Mouse (Mus musculus) adipose tissue, adult 10 weeks (tissue): ENCODE results near the gene Hist1h2af. TPM values are rescaled to one million over a fixed set of nuclear protein-coding genes. Genes with fewer than 3 reads are reported as not detected.

Experiments
- polyA plus RNA-seq: library from polyadenylated mRNA; stranded (reverse); fragments of 350-450 nt; fragmentation: Illumina TruSeq; extraction: RNeasy Lipid Tissue Mini Kit (QIAGEN cat#74804); gene quantifications from one replicate; pipeline ENCODE4 v1.2.3, GENCODE M21; 2014; ENCODE audit warnings: low read depth, low replicate concordance

The Hist1h2af gene
- polyA plus RNA-seq, 1 experiment from 2014 or later = not detected

Other genes starting within 250 kb of the Hist1h2af start
- gene Zfp322a, start 164.7 kb upstream of the Hist1h2af start, polyA plus RNA-seq = 13.4 TPM
- 5.0 TPM for gene Abt1, start 110.0 kb upstream of the Hist1h2af start, polyA plus RNA-seq
- gene Btn1a1, start 68.0 kb upstream of the Hist1h2af start, polyA plus RNA-seq = 0.19 TPM
- gene Btn2a2, start 45.0 kb upstream of the Hist1h2af start, polyA plus RNA-seq = not detected
- 24.5 TPM for gene Hist1h4h, start 2.9 kb upstream of the Hist1h2af start, polyA plus RNA-seq
- not detected for gene Hist1h3g, start 1.5 kb downstream of the Hist1h2af start, polyA plus RNA-seq
- 0.24 TPM for gene Hist1h2bh, start 9.5 kb downstream of the Hist1h2af start, polyA plus RNA-seq
- gene Hist1h3f, start 10.1 kb downstream of the Hist1h2af start, polyA plus RNA-seq = not detected
- gene Hist1h4f, start 17.7 kb downstream of the Hist1h2af start, polyA plus RNA-seq = not detected
- gene Hist1h1d, start 19.4 kb downstream of the Hist1h2af start, polyA plus RNA-seq = 0.16 TPM
- gene Hist1h3e, start 28.5 kb downstream of the Hist1h2af start, polyA plus RNA-seq = 0.67 TPM
- gene Hist1h2ae, start 37.3 kb downstream of the Hist1h2af start, polyA plus RNA-seq = not detected
- 3.0 TPM for gene Hist1h2bg, start 37.5 kb downstream of the Hist1h2af start, polyA plus RNA-seq
- not detected for gene Hist1h2bf, start 40.3 kb downstream of the Hist1h2af start, polyA plus RNA-seq
- not detected for gene Hist1h2ad, start 40.5 kb downstream of the Hist1h2af start, polyA plus RNA-seq
- 0.92 TPM for gene Hist1h3d, start 41.9 kb downstream of the Hist1h2af start, polyA plus RNA-seq
- 0.56 TPM for gene Hist1h4d, start 47.7 kb downstream of the Hist1h2af start, polyA plus RNA-seq
- gene Hist1h2be, start 87.2 kb downstream of the Hist1h2af start, polyA plus RNA-seq = 7.3 TPM
- 3.9 TPM for gene Hist1h1e, start 88.7 kb downstream of the Hist1h2af start, polyA plus RNA-seq
- 0.42 TPM for gene Hist1h2ac, start 150.0 kb downstream of the Hist1h2af start, polyA plus RNA-seq
- 128 TPM for gene Hist1h2bc, start 150.3 kb downstream of the Hist1h2af start, polyA plus RNA-seq
- not detected for gene Hist1h1t, start 161.9 kb downstream of the Hist1h2af start, polyA plus RNA-seq
- 0.73 TPM for gene Hist1h4c, start 164.5 kb downstream of the Hist1h2af start, polyA plus RNA-seq
- gene Hfe, start 176.9 kb downstream of the Hist1h2af start, polyA plus RNA-seq = 35.7 TPM
- gene Hist1h1c, start 204.9 kb downstream of the Hist1h2af start, polyA plus RNA-seq = 73.4 TPM
- gene Hist1h3c, start 211.7 kb downstream of the Hist1h2af start, polyA plus RNA-seq = not detected
- not detected for gene Hist1h2bb, start 212.8 kb downstream of the Hist1h2af start, polyA plus RNA-seq
- gene Hist1h2ab, start 217.2 kb downstream of the Hist1h2af start, polyA plus RNA-seq = not detected
- gene Hist1h3b, start 218.4 kb downstream of the Hist1h2af start, polyA plus RNA-seq = not detected
- not detected for gene Hist1h4b, start 223.1 kb downstream of the Hist1h2af start, polyA plus RNA-seq
- 2.5 TPM for gene Hist1h4a, start 227.3 kb downstream of the Hist1h2af start, polyA plus RNA-seq
- gene Hist1h3a, start 228.5 kb downstream of the Hist1h2af start, polyA plus RNA-seq = not detected
- gene Hist1h1a, start 229.8 kb downstream of the Hist1h2af start, polyA plus RNA-seq = not detected
- 0.15 TPM for gene Trim38, start 236.0 kb downstream of the Hist1h2af start, polyA plus RNA-seq